Mouse (Mus musculus) heart, embryonic 13.5 days (tissue): Measurements from ENCODE around the gene Atp6ap1l. TPM values are rescaled to one million over a fixed set of nuclear protein-coding genes. Genes with fewer than 3 reads are reported as not detected.
"Not testable (repeated sequence)": the region's sequence is repeated elsewhere in the genome, so short reads cannot be mapped to it uniquely, and the experiment has no call there.

Experiments used
- ATAC-seq: fragments of 200-750 bp; cut with Nextera tagmentation; 2 replicates; pipeline ENCODE4 v1.8.0; 2017; ENCODE audit warnings: moderate TSS enrichment; ENCODE audit not compliant: insufficient number of reproducible peaks, low FRiP score, low TSS enrichment; ENCODE audit errors: extremely low read depth
- H3K27ac ChIP-seq: fragments of 300-500 bp; sonication (generic); replicated peaks from 2 replicates; pipeline ENCODE4 v1.5.1; 2015; ENCODE audit warnings: moderate library complexity, mild to moderate bottlenecking, inconsistent platforms
- H3K27me3 ChIP-seq: fragments of 300-500 bp; sonication (generic); replicated peaks from 2 replicates; pipeline ENCODE4 v1.6.1; 2015; ENCODE audit warnings: mild to moderate bottlenecking, inconsistent platforms
- H3K36me3 ChIP-seq: fragments of 300-500 bp; sonication (generic); 2 replicates; pipeline ENCODE4 v1.6.1; 2015; ENCODE audit warnings: mild to moderate bottlenecking, inconsistent platforms
- H3K4me1 ChIP-seq: fragments of 300-500 bp; sonication (generic); 2 replicates; pipeline ENCODE4 v1.6.1; 2015; ENCODE audit warnings: inconsistent platforms
- H3K4me2 ChIP-seq: fragments of 300-500 bp; sonication (generic); 2 replicates; pipeline ENCODE4 v1.6.1; 2015; ENCODE audit warnings: inconsistent platforms, mild to moderate bottlenecking, moderate library complexity
- H3K4me3 ChIP-seq: fragments of 300-500 bp; sonication (generic); 2 replicates; pipeline ENCODE4 v1.5.1; 2015; ENCODE audit warnings: moderate library complexity, mild to moderate bottlenecking, inconsistent platforms
- H3K9ac ChIP-seq: fragments of 300-500 bp; sonication (generic); 2 replicates; pipeline ENCODE4 v1.6.1; 2015; ENCODE audit warnings: inconsistent platforms, mild to moderate bottlenecking, moderate library complexity
- H3K9me3 ChIP-seq: fragments of 300-500 bp; sonication (generic); 2 replicates; pipeline ENCODE4 v1.6.1; 2016; ENCODE audit warnings: inconsistent platforms
- WGBS: fragments of 180-500 bp; shearing (Covaris S2); methylation state at CpG from one replicate; pipeline ENCODE4 v1.1.7; 2015; ENCODE audit warnings: mixed read lengths; 5-methylcytosine and 5-hydroxymethylcytosine counted together
- polyA plus RNA-seq: library from polyadenylated mRNA; unstranded; fragments of >200 nt; fragmentation: Nextera tagmentation; extraction: Ambion mirVana; gene quantifications from 2 replicates; pipeline ENCODE4 v1.2.1, GENCODE M21; 2015

Gene Atp6ap1l
- 0.76 and 0.92 TPM in 2 replicates for polyA plus RNA-seq

DNA sequence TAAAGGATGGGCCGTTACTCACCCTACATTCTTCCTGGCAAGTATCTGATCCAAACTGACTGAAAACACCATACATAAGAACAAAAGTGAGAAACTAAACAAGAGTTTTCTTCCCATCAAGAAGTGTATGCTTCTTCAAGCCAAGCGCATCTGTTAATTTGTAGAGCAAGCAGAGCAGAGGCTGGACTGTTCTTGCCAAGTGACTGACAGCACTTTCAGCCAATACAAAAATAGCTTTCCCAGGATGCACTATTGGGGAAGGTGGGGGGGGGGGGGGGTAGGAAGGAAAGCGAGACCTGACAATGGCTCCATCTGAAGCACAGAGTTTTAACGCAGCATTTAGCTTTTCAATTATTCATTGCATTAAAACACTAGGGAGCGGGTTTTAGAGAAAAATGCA, at the start of gene Atp6ap1l:
Gene Atp6ap1l, minus strand, starts transcription at position 180 of the 400 bp plus-strand sequence.
- no peak for ATAC-seq

DNA sequence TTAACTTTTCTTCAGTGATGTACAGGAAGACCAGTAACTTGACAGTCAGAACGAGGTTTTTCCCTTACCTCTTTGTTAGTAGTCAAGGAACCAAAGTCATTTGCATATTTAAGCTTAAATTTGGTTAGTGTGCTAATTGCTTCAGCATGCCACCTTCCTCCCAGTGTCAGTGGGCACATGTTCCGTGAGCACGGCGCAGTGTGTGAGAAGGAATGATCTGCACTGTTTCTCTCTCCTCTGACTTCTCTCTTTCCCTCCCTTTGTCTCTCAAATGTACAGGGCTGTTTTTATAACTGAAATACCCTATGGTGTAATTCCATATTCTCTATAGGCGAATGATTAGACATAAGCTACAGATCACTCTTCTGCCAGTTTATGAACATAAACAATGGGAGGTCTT, 34.4 kb upstream of the Atp6ap1l start:
- WGBS, result 77% methylated on average over 5 of the region's 5 CpGs
- Histone ChIP-seq H3K27ac (no peak overlapping the region), H3K9ac (no peak overlapping the region), H3K4me2 (no peak overlapping the region), H3K4me3 (no peak overlapping the region), H3K9me3 (no peaks in the 10 kb centered on the region), H3K27me3 (no peaks in the 10 kb centered on the region), H3K4me1 (no peaks in the 10 kb centered on the region), H3K36me3 (no peaks in the 10 kb centered on the region)
- no peak for ATAC-seq

More for the DNA sequence above, at the start of gene Atp6ap1l:
- Histone ChIP-seq H3K4me2 (no peak within 1 kb of the TSS), H3K36me3 (no peaks in the 10 kb centered on the region), H3K4me1 (no peaks in the 10 kb centered on the region), H3K27ac (no peak within 1 kb of the TSS), H3K27me3 (no peaks in the 10 kb centered on the region), H3K9ac (no peak within 1 kb of the TSS), H3K4me3 (no peak within 1 kb of the TSS), H3K9me3 (no peaks in the 10 kb centered on the region)
- 82% methylated on average over 5 of the region's 5 CpGs for WGBS

DNA sequence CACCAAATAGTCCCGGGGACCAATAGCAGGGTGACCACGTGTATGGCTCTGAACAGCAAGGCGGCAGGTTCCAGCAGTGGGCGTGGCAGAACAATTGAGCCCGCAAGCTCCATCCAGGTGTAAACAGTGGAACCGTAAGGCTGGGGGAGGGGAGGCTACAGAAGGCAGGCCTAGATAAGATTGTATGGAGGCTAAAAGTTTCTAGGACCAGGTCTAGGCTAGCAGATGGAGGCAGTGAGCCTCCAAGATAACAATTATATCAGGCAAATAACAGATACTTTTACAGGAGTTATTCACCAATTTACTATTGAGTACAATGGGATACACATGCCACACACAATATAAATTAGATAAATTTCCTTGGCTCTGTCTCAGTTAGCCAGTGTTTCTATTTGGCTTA, 34.0 kb upstream of the Atp6ap1l start:
- no peak; the same call in 1 of the 2 replicates for ATAC-seq
- 50% methylated on average over 6 of the region's 6 CpGs for WGBS
- H3K4me3 ChIP-seq, result no peak overlapping the region
- no peak overlapping the region for H3K9ac ChIP-seq
- no peak overlapping the region for H3K27ac ChIP-seq
- no peaks in the 10 kb centered on the region for H3K27me3 ChIP-seq
- H3K9me3 ChIP-seq, result no peaks in the 10 kb centered on the region
- H3K36me3 ChIP-seq, result no peaks in the 10 kb centered on the region
- no peaks in the 10 kb centered on the region for H3K4me1 ChIP-seq
- H3K4me2 ChIP-seq, result no peak overlapping the region

DNA sequence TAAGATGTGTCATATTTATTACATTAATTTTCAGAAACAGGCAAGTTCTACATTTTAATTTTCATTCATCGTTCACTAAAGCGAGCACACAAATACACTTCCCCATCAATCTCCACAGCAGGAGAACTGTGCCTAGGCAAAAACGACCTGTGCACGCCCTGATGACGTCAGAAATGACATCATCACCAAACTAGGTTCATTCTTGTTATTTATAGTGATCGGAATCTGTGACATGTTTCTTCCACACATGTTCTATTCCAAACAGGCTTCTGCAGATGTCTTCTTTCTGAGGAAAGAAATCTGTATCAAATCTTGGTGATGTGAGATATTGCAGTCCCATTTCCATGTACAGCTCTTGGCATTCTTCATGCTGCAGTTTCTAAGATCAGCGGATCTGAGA, 30.7 kb upstream of the Atp6ap1l start:
- Histone ChIP-seq H3K27me3 (no peaks in the 10 kb centered on the region), H3K27ac (no peak overlapping the region), H3K4me3 (no peak overlapping the region), H3K9ac (no peak overlapping the region), H3K4me1 (no peaks in the 10 kb centered on the region), H3K4me2 (no peak overlapping the region), H3K9me3 (no peaks in the 10 kb centered on the region), H3K36me3 (no peaks in the 10 kb centered on the region)
- 79% methylated on average over 7 of the region's 7 CpGs for WGBS
- ATAC-seq, result no peak

DNA sequence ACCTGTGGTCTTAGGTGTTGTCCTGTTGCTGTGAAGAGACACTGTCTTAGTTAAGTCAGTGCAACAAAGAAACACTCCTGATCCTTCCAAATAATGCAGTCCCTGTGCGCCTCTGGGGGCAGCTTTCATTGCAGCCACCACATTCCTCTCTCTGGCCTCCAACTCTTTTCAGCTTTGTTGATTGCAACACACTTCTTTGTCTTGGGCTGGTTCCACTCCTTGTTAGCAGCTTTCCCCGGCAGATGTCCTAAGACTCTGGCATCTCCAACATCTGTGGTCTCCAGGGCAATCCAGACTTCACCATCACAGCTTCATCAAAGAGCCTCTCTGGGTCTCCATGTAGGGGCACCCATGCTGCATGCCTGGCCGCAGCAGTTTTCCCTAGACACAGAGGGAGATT, 28.1 kb upstream of the Atp6ap1l start:
- Histone ChIP-seq H3K4me1 (no peaks in the 10 kb centered on the region), H3K27me3 (no peaks in the 10 kb centered on the region), H3K9me3 (no peaks in the 10 kb centered on the region), H3K9ac (no peak overlapping the region), H3K4me3 (no peak overlapping the region), H3K36me3 (peaks cover 9% of the 10 kb centered on the region), H3K27ac (no peak overlapping the region), H3K4me2 (no peak overlapping the region)
- ATAC-seq, result no peak
- 77% methylated on average over 3 of the region's 3 CpGs for WGBS

DNA sequence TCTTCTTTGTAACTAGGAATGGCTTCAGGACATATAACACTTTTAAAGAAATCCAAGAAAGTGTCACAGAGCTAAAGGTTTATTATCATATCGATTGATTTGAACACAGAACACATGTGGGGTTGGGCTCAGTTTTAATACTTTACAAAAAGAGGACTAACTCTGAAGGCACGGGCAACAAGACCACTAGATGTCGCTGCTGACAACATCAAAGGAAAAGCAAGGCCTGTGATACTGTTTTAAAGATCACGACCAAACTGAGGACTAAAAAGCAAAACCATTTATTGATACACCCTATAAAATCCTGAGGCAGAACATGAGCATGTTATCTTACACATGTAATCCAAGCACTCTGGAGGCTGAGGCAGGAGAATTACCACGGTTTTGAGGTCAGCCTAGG, 24.7 kb upstream of the Atp6ap1l start:
- Histone ChIP-seq H3K27ac (no peak overlapping the region), H3K4me3 (no peak overlapping the region), H3K4me2 (no peak overlapping the region), H3K4me1 (no peaks in the 10 kb centered on the region), H3K9ac (no peak overlapping the region), H3K27me3 (no peaks in the 10 kb centered on the region), H3K9me3 (no peaks in the 10 kb centered on the region), H3K36me3 (peaks cover 43% of the 10 kb centered on the region)
- 22% methylated on average over 5 of the region's 5 CpGs for WGBS
- ATAC-seq, result no peak

DNA sequence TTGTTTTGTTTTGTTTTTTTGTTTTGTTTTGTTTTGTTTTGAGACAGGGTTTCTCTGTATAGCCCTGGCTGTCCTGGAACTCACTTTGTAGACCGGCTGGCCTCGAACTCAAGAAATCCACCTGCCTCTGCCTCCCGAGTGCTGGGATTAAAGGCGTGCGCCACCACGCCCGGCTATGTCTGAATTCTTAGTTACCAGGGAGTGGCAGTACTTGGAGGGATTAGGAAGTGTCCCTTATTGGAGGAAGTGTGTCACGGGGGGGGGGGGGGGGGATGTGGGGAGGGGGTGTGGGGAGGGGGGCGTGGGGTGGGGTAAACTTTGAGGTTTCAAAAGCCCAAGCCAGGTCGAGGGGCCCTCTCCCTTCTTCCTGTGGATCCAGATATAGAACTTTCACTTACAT, 23.1 kb upstream of the Atp6ap1l start:
- not testable (repeated sequence) for H3K9me3 ChIP-seq, H3K27me3 ChIP-seq, H3K4me3 ChIP-seq, H3K4me2 ChIP-seq, H3K9ac ChIP-seq, H3K27ac ChIP-seq, H3K4me1 ChIP-seq, ATAC-seq
- peaks cover 49% of the 10 kb centered on the region for H3K36me3 ChIP-seq
- 88% methylated on average over 9 of the region's 10 CpGs for WGBS

DNA sequence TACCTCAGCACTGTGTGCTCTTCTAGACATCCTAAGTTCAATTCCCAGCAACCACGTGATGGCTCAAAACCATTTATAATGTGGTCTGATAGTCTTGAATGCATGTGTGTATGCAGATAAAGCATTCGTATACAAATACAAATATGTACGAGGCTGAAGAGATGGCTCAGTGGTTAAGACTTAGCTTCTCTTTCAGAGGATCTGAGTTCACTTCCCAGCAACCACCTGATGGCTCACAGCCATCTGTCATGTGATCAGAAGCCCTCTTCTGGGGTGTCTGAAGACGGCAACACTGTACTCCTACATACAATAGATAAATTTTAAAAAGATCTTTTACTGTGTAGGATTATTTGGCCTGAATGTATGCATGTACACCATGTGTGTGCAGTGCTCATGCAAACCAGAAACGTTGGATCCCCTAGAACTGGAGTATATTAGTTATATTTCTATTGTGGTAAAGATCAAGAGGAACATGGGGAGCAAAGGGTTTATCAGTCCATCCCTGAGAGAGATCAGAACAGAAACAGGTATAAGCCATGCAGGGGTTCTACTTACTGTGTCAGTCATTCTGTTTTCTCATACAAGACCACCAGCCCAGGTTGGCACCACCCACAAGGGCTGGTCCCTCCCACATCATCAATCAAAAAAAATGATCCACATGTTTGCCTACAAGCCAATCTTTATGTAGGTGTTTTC, 21.9 kb upstream of the Atp6ap1l start:
- peaks cover 49% of the 10 kb centered on the region for H3K36me3 ChIP-seq
- H3K4me2 ChIP-seq, result no peak overlapping the region
- H3K9ac ChIP-seq, result no peak overlapping the region
- H3K9me3 ChIP-seq, result no peaks in the 10 kb centered on the region
- no peak for ATAC-seq
- no peak overlapping the region for H3K27ac ChIP-seq
- 65% methylated on average over 5 of the region's 5 CpGs for WGBS
- H3K4me3 ChIP-seq, result no peak overlapping the region
- H3K4me1 ChIP-seq, result peaks cover 7% of the 10 kb centered on the region
- H3K27me3 ChIP-seq, result no peaks in the 10 kb centered on the region

DNA sequence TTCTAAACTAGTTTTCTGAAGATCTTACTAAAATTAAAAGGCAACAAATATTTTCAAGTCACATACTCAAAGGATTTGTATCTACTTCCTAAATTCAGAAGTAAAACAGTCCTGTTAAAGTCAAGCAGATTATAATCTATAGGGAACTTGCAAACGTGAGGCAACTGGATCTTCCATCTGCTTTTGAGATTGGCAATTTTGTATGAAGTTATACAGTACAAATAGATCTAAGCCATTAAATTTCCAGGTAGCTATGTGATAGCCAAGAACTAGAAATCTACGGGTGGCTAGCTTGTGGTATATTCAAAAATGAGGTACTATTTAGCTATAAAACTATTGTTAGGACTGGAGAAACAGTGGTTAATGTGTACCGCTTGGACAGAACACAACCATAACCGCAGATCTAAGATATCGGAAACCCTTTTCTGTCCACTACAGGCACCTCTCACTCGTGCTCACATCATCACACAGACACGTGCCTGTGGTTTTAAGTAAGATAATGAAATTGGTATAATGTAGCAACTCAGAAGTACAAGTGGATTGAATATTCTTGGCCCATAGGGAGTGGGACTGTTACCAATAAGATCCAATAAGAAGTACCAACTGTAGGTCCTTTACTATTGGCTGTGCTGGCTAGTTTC, 21.1 kb upstream of the Atp6ap1l start:
- Histone ChIP-seq H3K4me3 (no peak overlapping the region), H3K9me3 (no peaks in the 10 kb centered on the region), H3K9ac (no peak overlapping the region), H3K27ac (no peak overlapping the region), H3K4me1 (peaks cover 7% of the 10 kb centered on the region), H3K27me3 (no peaks in the 10 kb centered on the region), H3K4me2 (no peak overlapping the region), H3K36me3 (peaks cover 49% of the 10 kb centered on the region)
- WGBS, result 74% methylated on average over 7 of the region's 7 CpGs
- no peak for ATAC-seq

DNA sequence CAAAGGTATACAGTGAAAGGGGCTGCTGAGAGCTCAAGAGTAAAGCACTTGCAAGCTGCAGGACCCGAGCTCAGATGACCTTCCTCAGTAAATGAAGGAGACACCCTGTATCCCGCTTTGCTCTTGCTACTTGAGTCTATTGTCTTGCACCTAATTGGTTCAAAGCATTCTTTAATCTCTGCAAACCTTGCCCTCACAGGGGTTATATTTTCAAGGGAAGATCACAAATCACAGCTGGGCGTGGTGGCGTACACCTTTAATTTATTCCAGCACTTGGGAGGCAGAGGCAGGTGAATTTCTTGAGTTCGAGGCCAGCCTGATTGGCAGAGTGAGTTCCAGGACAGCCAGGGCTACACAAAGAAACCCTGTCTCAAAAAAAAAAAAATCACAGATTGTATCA, 20.0 kb upstream of the Atp6ap1l start:
- Histone ChIP-seq H3K9ac (no peak overlapping the region), H3K27ac (no peak overlapping the region), H3K9me3 (no peaks in the 10 kb centered on the region), H3K4me1 (peaks cover 7% of the 10 kb centered on the region), H3K36me3 (peaks cover 49% of the 10 kb centered on the region), H3K4me3 (no peak overlapping the region), H3K27me3 (no peaks in the 10 kb centered on the region), H3K4me2 (no peak overlapping the region)
- 87% methylated on average over 5 of the region's 5 CpGs for WGBS
- ATAC-seq, result no peak

DNA sequence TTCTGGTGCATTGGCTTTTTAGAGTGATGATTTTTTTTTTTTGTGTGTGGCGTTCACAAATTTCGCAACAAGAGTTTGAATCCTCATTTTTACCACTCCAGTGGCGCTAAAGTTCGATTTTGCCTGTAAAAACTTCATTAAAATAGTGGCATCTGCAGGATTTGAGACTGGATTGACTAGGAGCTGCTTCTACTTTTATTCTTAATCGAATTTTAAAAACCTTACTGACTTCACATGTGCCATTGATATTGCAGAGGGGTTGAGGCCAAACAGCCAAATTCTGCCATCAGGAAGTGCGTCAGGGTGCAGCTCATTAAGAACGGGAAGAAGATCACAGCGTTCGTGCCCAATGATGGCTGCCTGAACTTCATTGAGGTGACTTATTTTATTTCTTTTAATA, 18.9 kb upstream of the Atp6ap1l start:
- H3K9ac ChIP-seq, result peak overlapping the region; percentile 99
- H3K36me3 ChIP-seq, result peaks cover 48% of the 10 kb centered on the region
- H3K27me3 ChIP-seq, result no peaks in the 10 kb centered on the region
- 43% methylated on average over 9 of the region's 9 CpGs for WGBS
- H3K27ac ChIP-seq, result peak overlapping the region; percentile 81; the same call in 1 of the 2 replicates
- no peak for ATAC-seq
- peak overlapping the region; percentile 94 for H3K4me3 ChIP-seq
- H3K4me2 ChIP-seq, result peak overlapping the region; percentile 73
- H3K4me1 ChIP-seq, result peaks cover 7% of the 10 kb centered on the region
- no peaks in the 10 kb centered on the region for H3K9me3 ChIP-seq

DNA sequence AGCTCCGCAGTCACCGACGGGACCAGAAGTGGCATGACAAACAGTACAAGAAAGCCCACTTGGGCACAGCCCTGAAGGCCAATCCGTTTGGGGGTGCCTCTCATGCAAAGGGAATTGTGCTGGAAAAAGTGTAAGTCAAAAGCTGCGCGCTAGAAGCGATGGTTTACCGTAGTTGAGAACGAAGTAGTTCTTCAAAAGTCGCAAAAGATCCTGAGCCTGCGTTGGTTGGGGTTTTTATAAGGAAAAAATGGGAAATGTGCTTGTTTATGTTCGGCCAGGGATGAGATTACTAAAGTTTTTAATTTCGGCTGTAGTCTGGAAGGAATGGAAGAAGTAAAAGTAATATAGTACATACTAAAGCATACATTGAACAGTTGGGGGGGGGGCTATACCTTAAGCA, 18.5 kb upstream of the Atp6ap1l start:
- not testable (repeated sequence) for H3K4me1 ChIP-seq, H3K27me3 ChIP-seq, ATAC-seq, H3K9me3 ChIP-seq
- H3K9ac ChIP-seq, result peak overlapping the region; percentile 99
- under 1% methylated on average over 13 of the region's 13 CpGs for WGBS
- peak overlapping the region; percentile 81 for H3K27ac ChIP-seq
- peak overlapping the region; percentile 94 for H3K4me3 ChIP-seq
- H3K4me2 ChIP-seq, result peak overlapping the region; percentile 73
- peaks cover 44% of the 10 kb centered on the region for H3K36me3 ChIP-seq
